Mouse (Mus musculus) CH12.LX (cell line): Measurements from ENCODE around the gene Mgat2.

Experiments
- CTCF ChIP-seq, 2 experiments: IDR thresholded peaks in 1 of 2; conservative IDR thresholded peaks in 1 of 2; 2 replicates each; pipeline ENCODE4 v1.5.1; 2011 to 2012; ENCODE audit warnings: low read depth in 2 of 2, low read length in 2 of 2, improper control_type of control experiment in 1 of 2, inconsistent platforms in 1 of 2, mild to moderate bottlenecking in 1 of 2, moderate library complexity in 1 of 2
- ELF1 ChIP-seq: IDR thresholded peaks from 2 replicates; pipeline ENCODE4 v1.6.1; 2014; ENCODE audit warnings: low read depth, mild to moderate bottlenecking, inconsistent platforms, low read length, improper control_type of control experiment
- EP300 ChIP-seq: IDR thresholded peaks from 2 replicates; pipeline ENCODE4 v1.6.1; 2011; ENCODE audit warnings: low read length, improper control_type of control experiment
- GABPA ChIP-seq: IDR thresholded peaks from 2 replicates; pipeline ENCODE4 v1.6.1; 2012; ENCODE audit warnings: low read depth, low read length, improper control_type of control experiment, inconsistent platforms; ENCODE audit not compliant: insufficient replicate concordance
- KAT2A ChIP-seq: IDR thresholded peaks from 2 replicates; pipeline ENCODE4 v1.6.1; 2012; ENCODE audit warnings: low read length, improper control_type of control experiment, inconsistent platforms; ENCODE audit not compliant: insufficient replicate concordance
- NELFE ChIP-seq: IDR thresholded peaks from 2 replicates; pipeline ENCODE4 v1.6.1; 2011; ENCODE audit warnings: low read depth, low read length, improper control_type of control experiment
- POLR2A ChIP-seq: IDR thresholded peaks from 2 replicates; pipeline ENCODE4 v1.6.1; 2011; ENCODE audit warnings: low read depth, mild to moderate bottlenecking, improper control_type of control experiment, low read length
- POLR2AphosphoS2 ChIP-seq: IDR thresholded peaks from 2 replicates; pipeline ENCODE4 v1.6.1; 2011; ENCODE audit warnings: low read depth, low read length, improper control_type of control experiment
- SMC3 ChIP-seq: IDR thresholded peaks from 2 replicates; pipeline ENCODE4 v1.6.1; 2011; ENCODE audit warnings: low read depth, low read length, improper control_type of control experiment
- TBP ChIP-seq: conservative IDR thresholded peaks from 2 replicates; pipeline ENCODE4 v1.6.1; 2011; ENCODE audit warnings: low read depth, low read length, improper control_type of control experiment
- TCF12 ChIP-seq: IDR thresholded peaks from 2 replicates; pipeline ENCODE4 v1.6.1; 2014; ENCODE audit warnings: low read depth, mild to moderate bottlenecking, inconsistent platforms, low read length, improper control_type of control experiment
- USF1 ChIP-seq: IDR thresholded peaks from 2 replicates; pipeline ENCODE4 v1.6.1; 2014; ENCODE audit warnings: low read depth, mild to moderate bottlenecking, inconsistent platforms, low read length, improper control_type of control experiment
- ZMIZ1 ChIP-seq: IDR thresholded peaks from 2 replicates; pipeline ENCODE4 v1.6.1; 2012; ENCODE audit warnings: low read depth, mild to moderate bottlenecking, inconsistent platforms, low read length, improper control_type of control experiment
- ZNF384 ChIP-seq: IDR thresholded peaks from 2 replicates; pipeline ENCODE4 v1.6.1; 2012; ENCODE audit warnings: low read depth, low read length, improper control_type of control experiment, inconsistent platforms

DNA sequence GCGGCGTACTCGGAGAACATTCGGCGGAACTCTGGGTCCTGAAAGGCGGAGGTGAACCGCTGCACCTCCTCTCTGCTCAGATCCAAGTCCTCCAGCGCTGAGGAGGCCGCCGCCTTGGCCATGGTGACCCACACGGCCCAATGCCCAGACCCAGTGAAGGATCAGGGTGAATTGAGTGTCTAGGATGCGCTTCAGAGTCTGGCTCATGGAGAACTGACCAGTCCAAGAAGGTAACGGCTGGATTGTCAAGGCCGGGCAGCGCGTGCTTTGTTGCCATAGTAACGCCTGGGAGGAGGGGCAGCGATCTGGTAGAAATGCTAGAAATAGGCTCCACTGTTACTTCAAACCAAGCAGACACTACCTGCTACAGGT is 14.2 kb downstream of the Mgat2 start, which contains the start of gene Dnaaf2:
- TF ChIP-seq EP300 (no peak), ZNF384 (no peak), POLR2A (0 out of 2 replicates have a peak, but pooled peaks have one; percentile 20), ELF1 (no peak), SMC3 (no peak), TBP (no peak), USF1 (no peak), CTCF (conservative IDR thresholded peaks at IDR 0.05 in 1 of 2, IDR thresholded peaks at IDR 0.05 in 1 of 2; ENCODE audit: low read depth in 2 of 2, low read length in 2 of 2) (no peak), ZMIZ1 (no peak), NELFE (no peak), TCF12 (no peak), KAT2A (no peak), POLR2AphosphoS2 (no peak), GABPA (no peak)
